Mouse (Mus musculus) activated CD4-positive, CD25-positive, alpha-beta regulatory T cell, adult 4 months (primary cell): ENCODE measurements at regions not wholly inside any gene's neighbourhood (a gene's known extent, or its start where the extent isn't known, plus 50 kb on each side); places are given as distances from the start of the nearest gene placed in this dataset.
"Not testable (repeated sequence)": the region's sequence is repeated elsewhere in the genome, so short reads cannot be mapped to it uniquely, and the experiment has no call there.

ENCODE experiments used
- ATAC-seq: one replicate; pipeline ENCODE4 v1.8.0; 2017

DNA sequence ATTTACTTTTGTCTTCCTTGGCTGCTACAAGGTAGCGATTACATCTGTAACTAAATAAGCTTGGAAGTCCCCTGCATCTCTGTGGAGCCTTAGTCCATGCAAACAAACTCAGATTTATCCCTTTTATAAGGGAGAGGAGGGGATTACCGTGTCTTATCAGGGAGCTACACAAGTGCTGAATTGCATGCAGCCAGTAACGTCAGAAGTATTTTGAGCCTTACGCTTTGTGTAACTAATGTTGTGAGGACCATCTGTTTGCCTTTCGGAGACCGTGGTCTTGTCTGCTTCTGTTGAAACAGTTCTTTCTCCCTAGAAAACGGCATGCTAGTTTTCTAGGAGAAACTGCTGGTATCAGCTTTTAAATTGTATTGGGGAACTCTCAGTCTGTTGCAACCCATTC is 58.0 kb upstream of the Dmrta1 start:
- no peak for ATAC-seq

DNA sequence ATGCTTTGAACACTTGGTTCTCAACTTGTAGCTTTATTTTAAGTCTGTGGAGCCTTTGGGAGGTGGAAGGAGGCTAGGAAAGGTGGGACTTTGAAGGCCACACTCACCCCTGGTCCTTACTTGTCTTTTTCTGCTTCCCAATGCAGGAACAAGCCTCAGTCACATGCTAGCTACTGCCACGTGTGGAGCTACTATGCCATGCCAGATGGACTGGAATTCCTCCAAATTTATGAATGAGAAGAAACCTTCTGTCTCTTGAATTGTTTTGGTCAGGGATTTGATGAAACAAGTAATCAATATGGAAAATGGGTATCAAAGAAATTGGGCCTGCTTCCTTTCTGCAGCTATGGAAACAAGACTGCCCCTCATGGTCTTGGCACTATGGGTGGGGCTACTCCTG is 74.5 kb upstream of the Dmrta1 start:
- ATAC-seq = no peak

DNA sequence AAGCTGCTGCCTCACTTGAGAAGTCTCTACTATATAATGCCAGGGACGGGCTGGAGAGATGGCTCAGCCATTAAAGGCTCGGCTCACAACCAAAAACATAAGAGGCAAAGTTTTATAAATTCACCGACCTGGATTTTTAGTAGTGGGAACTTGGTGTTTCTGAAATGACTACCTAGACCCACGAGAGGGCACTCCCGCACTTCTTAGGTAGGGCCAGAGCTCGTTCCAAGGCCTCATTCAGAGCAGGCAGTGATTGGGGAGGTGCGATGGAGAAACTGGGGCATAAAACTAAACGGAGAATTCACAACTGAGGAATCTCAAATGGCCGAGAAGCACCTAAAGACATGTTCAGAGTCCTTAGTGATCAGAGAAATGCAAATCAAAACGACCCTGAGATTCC is 103.7 kb upstream of the Dmrta1 start:
- ATAC-seq = peak; percentile 46

DNA sequence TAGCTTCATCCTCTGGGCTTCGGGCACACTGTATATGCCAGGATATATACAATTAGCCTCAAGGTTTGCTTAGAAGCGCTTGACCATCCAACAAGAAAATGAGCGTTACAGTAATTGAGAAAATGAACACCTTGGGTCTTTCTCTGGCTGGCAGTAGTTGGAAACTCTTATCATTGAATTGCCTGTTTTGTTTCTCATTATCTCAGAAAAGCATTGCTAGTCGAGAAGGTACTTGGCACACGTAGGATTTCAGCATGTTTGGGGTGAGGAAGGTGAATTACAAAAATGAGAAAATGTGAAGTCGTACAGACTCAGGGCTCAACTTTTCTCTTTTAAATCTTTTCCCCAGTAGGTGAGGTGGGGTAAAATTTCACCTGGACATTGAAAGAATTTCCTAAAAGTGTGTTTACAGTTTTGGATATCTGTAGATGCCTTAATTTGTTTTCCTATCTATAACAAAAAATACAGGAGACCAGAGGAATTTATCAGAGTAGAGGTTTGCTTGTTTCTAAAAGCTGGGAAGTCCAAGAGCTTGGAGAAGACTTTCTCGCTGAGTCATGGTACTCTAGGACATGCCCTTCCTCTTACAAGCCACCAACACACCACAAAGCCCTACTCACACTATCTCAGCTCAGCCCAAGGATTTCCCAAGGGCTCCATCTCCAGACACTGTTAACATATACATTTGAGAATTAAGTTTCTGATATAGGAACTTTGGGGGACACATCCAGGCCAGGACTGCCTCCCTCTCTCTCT is 124.3 kb upstream of the Dmrta1 start:
- no peak for ATAC-seq

DNA sequence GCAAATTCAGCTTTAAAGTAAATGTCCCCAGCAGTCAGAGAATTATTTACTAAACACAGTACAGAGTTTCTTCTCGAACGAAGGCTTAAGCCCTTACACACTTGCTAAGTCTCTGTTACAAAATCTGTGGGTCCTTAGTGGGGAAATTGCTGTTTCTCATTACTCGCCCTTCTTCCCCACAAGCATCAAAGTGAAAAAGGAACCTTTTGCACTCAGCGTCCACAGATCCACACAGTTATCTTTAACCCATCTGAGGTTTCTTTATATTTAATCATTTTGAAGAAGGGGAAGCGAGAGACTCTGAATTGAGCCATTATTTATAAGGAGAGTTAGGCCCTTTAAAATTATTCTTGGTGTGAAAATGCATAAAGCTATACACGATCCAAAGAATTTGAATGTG is 126.7 kb upstream of the Dmrta1 start:
- ATAC-seq = no peak

DNA sequence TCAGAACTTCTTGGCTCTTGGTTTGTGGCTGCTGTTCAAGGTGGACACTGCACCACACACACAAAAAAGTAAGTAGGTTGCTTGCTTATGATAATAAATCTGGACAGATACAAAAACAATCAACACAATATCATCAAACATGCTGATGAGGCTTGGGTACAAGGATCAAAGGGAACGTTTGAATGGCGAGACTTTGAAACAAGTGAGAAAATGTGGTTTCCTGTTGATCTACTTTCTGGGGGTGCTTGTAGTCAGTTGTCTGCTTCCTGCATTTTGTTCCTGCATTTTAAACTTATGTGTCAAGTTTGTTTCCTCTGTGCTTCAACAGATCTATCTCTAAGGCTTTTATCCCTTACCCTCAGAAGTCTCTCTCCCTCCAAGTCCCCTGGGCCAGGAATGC is 128.7 kb upstream of the Dmrta1 start:
- peak; percentile 93 for ATAC-seq

DNA sequence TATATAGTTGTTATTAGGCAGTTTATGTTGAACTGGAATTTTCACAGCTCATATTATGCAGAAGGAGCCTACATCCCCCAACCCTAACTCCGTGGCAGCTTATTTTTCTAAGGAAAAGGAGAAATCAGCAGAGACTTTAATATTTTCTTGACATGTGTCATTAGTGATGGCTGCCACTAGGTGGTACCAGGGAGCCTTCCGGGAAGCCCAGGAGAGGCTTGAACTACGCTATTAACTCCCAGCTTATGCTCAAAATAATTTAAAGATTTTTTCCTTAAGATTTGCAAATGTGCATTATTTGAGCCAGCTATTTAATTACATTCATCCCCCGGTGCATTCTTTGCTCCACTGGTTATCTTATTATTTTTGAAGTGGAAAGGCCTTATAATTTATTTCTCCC is 146.8 kb upstream of the Dmrta1 start:
- ATAC-seq = peak; percentile 68

DNA sequence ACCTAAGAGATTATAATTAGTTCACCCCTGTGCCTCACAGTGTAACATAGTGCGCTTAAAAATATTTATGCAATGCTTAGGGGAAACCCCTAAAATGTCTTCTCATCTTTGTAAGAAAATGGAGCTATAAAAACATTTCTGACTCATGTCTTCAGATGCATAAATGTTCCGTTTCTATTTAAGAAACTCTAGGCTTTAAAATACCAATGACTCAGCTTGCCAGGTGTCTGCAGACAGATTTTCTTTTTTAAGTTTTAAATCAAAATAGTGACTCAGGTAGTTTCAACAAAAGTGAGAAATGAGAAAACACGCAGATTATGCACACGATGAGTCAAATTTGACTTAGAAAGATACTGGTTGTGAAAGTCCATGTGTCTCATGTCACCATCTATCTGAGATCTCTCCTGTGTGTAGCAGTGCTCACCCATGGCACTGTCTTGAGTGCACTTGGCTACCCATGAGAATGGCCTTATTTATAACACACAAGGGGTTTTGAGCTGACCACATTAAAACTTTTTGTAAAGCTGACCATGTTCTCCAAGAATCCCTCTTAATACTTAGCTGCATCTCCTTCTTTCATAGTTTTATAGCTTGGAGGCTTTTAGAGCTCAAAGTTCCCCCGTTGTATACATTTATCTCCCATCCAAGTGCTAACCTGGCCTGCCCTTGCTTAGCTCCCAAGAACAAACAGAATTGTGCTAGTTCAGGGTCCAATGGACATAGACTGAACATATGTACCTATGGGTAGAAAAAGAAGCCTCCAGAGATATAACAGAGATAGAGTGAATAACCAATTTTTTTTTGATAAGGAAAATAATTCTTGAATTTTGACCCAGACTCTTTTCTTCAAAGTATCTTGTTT is 149.0 kb upstream of the Dmrta1 start:
- peak; percentile 71 for ATAC-seq

DNA sequence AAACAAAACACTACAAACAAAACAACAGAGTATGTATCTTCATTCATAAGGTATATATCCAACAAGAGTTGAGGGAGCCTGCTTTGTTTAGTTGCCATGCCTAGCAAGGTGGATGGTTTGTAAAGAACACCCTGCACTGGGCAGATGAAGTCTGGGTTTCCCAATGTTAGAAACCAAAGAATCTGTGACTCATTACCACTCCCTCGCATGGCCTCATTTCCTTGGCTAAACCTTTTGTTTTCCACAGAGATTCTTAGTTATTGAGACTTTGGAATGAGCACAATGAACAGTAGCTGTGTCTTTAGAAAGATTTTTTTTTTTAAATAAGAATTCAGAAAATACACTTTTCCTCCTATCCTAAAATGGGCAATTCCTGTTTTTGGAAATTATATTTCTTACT is 151.3 kb upstream of the Dmrta1 start:
- no peak for ATAC-seq

DNA sequence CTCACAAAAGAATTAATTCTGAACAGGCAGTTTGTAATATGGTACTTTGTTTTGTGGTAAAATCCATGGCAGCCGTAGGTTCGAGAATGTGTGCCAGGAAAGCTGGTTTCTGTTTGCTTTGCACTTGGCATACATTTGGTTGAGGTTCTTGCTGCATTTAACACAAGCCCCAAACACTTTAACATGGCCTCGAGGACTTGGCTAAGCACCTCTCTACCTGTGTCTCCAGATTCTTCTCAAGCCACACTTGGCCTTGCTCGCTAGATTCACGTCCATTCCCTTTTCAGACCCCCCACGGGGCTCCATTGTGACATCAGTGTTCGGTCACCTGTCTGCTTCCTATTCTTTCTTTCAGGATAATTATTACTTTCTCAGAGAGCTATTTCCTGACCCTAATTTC is 151.9 kb upstream of the Dmrta1 start:
- no peak for ATAC-seq

DNA sequence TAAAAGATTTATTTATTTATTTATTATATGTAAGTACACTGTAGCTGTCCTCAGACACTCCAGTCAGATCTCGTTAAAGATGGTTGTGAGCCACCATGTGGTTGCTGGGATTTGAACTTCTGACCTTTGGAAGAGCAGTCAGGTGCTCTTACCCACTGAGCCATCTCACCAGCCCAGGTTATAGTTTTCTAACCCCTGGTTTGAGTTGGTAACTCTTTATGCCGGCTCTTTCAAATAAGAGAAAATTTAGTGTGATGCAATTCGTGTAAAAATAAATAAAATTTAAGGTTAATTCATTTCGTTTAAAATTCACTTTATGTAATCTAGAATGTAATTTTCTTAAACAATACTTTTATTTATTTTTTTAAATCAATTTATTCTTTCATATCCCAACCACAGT is 153.7 kb upstream of the Dmrta1 start:
- not testable (repeated sequence) for ATAC-seq

DNA sequence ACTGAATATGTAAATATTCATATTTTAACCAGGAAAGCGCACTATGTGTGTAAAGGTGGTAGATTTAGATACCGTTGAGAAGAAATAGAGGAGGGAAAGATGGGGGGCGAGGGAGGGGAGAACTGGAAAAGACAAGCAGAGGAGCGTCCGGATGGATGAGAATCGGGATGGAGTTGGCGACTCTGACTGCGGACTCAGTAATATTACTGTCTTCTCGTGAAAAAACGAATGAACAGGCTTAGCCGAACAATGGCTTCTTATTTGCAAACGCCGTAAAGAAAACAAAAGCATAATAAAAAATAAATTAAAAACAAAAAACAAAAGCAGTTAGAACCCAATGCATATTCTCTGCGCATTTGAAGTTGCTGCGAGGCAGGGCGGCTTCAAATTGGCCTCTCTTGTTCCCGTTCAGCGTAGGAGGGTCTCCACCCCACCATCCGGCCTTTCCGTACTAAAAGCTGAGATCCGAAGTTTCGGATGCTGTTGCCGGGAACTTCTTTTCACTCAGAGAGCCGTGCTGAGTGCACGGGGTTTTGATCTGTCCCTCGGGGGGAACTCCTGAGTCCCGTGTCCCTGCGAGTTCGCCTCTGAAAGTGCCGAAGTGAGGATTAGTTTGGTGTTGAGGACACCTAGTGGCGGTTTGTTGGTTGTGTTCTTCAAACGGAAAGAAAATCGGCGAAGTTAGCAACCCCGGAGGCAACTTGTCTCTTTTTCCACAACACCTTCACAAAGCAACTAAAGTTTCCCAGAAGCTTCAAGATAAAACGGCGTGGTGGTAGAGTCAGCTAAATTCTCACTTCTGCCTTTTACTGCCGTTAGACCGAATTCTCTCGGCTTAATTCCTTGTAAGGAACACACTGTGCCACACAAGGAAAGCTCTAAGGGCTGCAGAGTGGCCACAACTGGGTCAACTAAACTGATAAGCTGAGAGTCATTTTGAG is 154.7 kb upstream of the Dmrta1 start:
- ATAC-seq = peak; percentile 95

DNA sequence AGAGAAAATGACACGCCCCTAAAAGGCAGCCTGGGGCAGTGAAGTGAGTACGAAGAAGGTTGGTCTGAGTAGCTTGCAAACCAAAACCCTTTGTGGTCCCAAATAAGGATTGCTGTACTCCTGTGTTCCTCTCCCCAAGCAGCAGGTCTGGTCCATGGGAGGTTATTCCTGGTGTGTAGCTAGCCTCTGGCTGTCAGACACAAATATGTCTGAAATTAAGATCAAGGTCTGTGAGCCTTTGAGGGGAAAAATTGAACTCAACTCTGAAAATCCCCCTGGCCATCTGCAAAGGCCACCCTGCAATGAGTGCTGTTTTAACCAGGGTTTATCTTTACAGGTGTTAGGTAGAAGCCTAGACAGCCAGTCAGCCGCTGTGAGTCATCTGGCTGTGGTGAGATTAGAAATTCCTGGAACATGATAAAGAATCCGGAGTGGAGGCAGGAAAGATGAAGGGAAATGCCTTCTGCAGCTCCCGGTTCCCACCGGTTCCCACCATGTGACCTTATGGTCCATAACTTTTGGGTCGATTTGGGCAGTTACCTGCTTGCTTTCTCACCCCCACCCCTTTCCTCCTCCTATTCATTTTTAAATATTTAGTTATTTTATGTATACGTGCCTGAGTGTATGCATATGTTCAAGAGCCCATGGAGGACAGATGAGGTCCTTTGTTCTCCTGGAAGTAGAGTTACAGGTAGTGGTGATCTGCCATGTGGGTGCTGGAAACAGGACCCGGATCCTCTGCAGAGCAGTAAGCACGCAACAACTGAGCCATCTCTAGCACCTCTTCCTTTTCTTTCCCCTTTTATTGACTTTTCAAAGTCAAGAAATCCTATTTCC is 155.6 kb upstream of the Dmrta1 start:
- ATAC-seq = no peak

DNA sequence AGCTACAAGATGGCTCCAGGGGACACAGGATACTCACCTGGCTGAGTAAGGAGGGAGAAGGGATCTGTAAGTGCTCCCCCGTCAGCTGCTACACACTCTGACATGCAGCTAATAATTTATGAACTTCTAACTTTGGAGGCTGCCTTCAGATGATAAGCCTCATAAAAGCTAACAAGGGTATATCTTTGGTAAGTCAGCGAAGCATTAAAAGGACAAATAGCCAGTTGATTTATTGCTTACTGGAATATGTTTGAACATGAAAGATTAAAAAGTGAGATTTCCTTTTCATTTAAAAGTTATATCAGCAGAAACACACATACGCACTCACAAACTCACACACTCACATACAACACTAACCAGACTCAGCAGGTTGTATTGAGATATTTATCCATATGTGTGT is 161.2 kb upstream of the Dmrta1 start:
- no peak for ATAC-seq

DNA sequence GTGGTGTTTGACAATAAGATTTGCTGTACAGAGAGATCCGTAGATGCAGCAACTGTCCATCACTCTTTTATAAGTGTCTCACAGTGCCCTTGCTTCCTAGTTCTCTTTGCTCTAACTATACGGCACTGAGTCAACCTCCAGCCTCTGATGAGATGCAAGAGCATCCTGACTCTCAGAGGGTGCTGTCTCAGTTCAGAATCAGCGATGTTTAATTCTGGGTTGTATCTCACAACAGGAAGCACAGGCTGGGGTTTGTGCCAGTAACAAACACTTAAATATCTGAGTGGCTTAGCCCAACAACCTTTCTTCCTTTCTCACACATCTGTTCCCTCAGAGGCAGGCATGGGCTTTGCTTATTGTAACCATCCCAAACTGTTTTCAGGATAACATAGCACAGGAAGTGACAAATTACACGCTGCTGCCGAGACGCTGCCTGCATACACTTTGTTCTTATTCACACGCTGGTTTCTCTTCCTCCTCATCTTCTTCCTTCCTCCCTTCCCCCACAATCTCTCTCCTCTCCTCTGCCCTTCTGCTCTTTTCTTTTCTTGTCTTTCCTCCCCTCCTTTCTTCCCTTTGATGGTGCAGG is 163.3 kb upstream of the Dmrta1 start:
- ATAC-seq = peak; percentile 62

DNA sequence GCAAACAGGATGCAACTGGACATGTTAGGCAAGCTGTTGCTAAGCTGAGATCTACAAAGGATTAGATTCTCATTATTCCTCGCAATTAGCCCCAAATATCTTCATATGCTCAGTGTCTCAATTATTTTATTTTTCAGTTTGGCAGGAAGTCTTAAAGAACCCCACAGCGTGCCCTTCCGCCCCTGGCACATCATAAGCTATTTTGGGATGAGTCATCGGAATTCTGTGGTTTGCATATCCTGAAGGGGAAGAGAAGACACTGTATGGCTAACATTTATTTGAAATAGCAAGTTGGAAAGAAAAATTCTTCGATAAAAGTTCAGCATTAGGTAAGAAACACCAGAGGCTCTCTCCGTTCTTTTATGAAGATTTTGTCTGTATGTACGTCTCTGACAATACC is 164.3 kb upstream of the Dmrta1 start:
- no peak for ATAC-seq

DNA sequence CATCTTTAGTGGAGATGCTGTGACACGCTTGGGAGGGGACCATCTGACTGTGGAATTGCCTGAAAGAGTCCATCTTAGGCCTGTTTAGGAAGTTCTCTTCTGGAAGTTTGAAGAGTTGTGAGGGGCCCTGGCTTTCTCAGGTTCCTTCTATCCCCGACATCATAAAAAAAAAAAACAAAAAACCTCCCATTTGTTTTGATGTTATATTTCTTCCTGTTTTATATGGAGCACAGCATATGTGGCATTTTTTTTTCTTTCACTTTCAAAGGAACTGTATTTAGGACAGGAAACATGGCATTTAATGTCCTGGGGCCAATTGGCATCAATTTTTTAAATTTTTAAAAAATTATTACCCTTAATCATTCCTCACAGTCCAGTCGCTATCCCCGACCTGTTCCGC is 168.6 kb upstream of the Dmrta1 start:
- ATAC-seq = no peak

DNA sequence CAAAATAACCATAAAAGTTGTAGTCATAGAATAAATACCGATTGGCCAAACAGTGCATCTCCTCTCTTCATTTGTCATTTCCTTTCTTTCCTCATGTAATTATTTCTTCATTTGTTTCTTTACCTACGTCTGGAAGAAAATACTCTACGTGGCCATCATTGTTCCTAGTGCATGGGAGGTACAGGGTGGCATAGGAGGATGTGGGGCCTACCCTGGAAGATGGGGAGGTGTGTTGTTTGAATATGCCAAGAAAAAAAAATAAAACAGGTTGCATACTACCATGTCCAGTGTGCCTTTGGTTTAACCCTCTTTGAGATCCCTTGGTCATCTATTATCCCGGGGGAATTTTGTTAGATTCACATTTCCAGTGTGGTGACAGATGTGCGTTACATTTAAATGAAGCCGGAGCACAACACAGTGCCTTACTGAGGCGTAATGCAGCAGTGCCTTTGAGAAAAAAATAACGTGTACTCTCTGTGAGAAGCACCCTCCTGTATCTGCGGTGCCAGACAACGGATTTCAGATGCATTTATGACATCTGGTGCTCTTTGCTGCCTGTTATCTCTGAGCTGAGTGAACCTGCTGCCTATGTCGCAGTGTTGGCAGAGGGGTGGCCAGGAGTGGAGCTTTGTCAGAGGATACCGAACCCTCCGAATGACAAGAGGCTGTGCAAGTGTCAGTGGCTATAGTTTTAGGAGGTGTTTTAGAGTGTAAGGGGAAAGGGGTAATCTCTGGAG is 169.4 kb upstream of the Dmrta1 start:
- no peak for ATAC-seq

DNA sequence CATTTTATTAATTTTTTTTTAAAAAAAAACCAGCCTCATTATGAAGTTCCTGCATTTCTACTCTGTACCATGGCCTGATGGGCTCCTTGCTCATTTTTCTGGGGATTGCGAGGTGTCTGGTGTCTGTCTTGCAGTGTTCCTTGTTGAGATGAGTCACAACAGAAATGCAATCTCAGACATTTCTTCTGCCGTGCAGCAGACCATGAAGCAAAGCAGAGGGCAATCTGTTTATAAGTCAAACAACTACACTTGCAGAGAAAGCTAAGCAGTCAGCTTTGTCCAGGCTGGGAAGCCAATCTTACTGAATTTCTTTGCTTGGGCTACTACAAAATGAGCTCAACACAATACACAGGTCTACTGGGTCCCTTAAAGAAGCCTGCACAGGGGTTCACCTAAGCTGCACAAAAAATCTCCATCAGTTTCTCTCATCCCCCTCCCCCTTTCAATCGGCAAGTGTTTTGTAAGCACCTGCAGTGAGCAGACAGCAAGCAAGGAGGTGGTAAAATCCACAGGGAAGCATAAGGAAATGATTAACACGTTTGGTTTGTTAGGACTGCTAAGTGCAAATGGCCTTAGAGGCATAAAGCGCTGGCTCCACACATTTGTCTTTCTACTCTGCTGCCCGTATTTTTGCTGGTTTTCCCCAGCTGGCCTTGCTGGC is 171.0 kb upstream of the Dmrta1 start:
- no peak for ATAC-seq

DNA sequence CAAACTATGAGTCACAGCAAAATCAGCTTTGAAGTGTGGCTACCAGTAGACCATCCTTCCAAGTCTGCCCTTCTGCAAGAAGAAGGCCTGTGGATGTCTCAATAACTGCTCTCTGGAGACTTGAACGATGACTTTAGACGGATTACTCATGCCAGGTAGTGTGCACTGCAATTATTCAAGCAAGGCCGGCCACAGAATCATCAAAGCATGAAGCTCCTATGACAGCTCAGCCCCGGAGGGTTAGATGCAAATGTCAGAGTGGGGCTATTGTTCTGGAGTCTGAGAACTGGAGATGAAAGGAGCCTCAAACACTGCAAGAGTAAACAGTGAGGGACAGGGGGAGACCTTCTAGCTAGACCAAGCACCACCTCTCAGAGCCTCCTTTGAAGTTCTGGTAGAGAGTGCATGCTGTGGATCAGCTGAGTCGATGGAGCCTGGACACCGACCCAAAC is 173.8 kb upstream of the Dmrta1 start:
- ATAC-seq = no peak
